Mouse (Mus musculus) ES-E14 (cell line): ENCODE measurements around the gene E2f6.

Experiments
- CHD2 ChIP-seq: IDR thresholded peaks from 2 replicates; pipeline ENCODE4 v1.6.1; 2014; ENCODE audit warnings: mild to moderate bottlenecking, low read depth, low read length, inconsistent platforms
- ZC3H11A ChIP-seq: IDR thresholded peaks from 2 replicates; pipeline ENCODE4 v1.6.1; 2012; ENCODE audit warnings: low read depth, mild to moderate bottlenecking, inconsistent platforms, low read length, borderline replicate concordance
- ZNF384 ChIP-seq: IDR thresholded peaks from 2 replicates; pipeline ENCODE4 v1.6.1; 2012; ENCODE audit warnings: low read depth, low read length, inconsistent platforms

- TF ChIP-seq ZC3H11A (no peak), ZNF384 (no peak), CHD2 (no peak)
Observed at GRCm38 (mm10) chr12:16874086-16874485, 63.3 kb downstream of the E2f6 start.
